Mouse (Mus musculus) kidney, adult 18-20 months (tissue): Measurements from ENCODE around the gene Man2b2.

Source experiments
- DNase-seq: peaks from one replicate; pipeline ENCODE4 v3.0.0; 2021

Gene Man2b2

GRCm38 (mm10) chr5:36829098-36829497 is 1.4 kb downstream of the Man2b2 start:
- no peak for DNase-seq

GRCm38 (mm10) chr5:36822907-36823306 is 7.5 kb downstream of the Man2b2 start:
- DNase-seq: no peak

- DNase-seq: peak; percentile 66
Measured at GRCm38 (mm10) chr5:36820142-36820541, 10.3 kb downstream of the Man2b2 start.

- DNase-seq: no peak
Measured at GRCm38 (mm10) chr5:36819742-36820141, 10.7 kb downstream of the Man2b2 start.

GRCm38 (mm10) chr5:36817738-36818137 is 12.7 kb downstream of the Man2b2 start:
- no peak for DNase-seq

GRCm38 (mm10) chr5:36814554-36814953 is 15.9 kb downstream of the Man2b2 start:
- DNase-seq: no peak

- peak; percentile 65 for DNase-seq
Measured at GRCm38 (mm10) chr5:36811413-36811812, 19.0 kb downstream of the Man2b2 start.

- DNase-seq: no peak
Measured at GRCm38 (mm10) chr5:36810634-36811033, 19.8 kb downstream of the Man2b2 start.

GRCm38 (mm10) chr5:36809123-36809522 is 21.3 kb downstream of the Man2b2 start:
- no peak for DNase-seq

- DNase-seq: no peak
Measured at GRCm38 (mm10) chr5:36807106-36807505, 23.3 kb downstream of the Man2b2 start.

GRCm38 (mm10) chr5:36797291-36797690 is 33.2 kb downstream of the Man2b2 start:
- DNase-seq: no peak

GRCm38 (mm10) chr5:36796296-36797014 is 34.0 kb downstream of the Man2b2 start, which contains the start of gene Mrfap1:
Gene Mrfap1 (minus strand): TSS chr5:36796772.
- DNase-seq: peak; percentile 95

GRCm38 (mm10) chr5:36795647-36796295 is 34.7 kb downstream of the Man2b2 start:
- DNase-seq: peak; percentile 66

GRCm38 (mm10) chr5:36791861-36792260 is 38.6 kb downstream of the Man2b2 start:
- DNase-seq: no peak

GRCm38 (mm10) chr5:36786052-36786451 is 44.4 kb downstream of the Man2b2 start:
- DNase-seq: no peak

- no peak for DNase-seq
Measured at GRCm38 (mm10) chr5:36779512-36779911, 50.9 kb downstream of the Man2b2 start.

- no peak for DNase-seq
Measured at GRCm38 (mm10) chr5:36778901-36779300, 51.6 kb downstream of the Man2b2 start.

- no peak for DNase-seq
Measured at GRCm38 (mm10) chr5:36777186-36777585, 53.3 kb downstream of the Man2b2 start.

- no peak for DNase-seq
Measured at GRCm38 (mm10) chr5:36776021-36776575, 54.4 kb downstream of the Man2b2 start.

- DNase-seq: no peak
Measured at GRCm38 (mm10) chr5:36775317-36775716, 55.1 kb downstream of the Man2b2 start.

GRCm38 (mm10) chr5:36772586-36772985 is 57.9 kb downstream of the Man2b2 start:
- DNase-seq: no peak

GRCm38 (mm10) chr5:36769603-36770002 is 60.9 kb downstream of the Man2b2 start:
- no peak for DNase-seq

- no peak for DNase-seq
Measured at GRCm38 (mm10) chr5:36766958-36767703, 63.3 kb downstream of the Man2b2 start.
